Mouse (Mus musculus) neutrophil, adult 5-6 weeks (primary cell): ENCODE data around the gene Pgm1. TPM values are rescaled to one million over a fixed set of nuclear protein-coding genes. Genes with fewer than 3 reads are reported as not detected.

Source experiments
- ATAC-seq: fragments of 151-379, 151-347 bp; 2 replicates; pipeline ENCODE4 v1.8.0; 2017; ENCODE audit warnings: mild to moderate bottlenecking, moderate TSS enrichment; ENCODE audit not compliant: insufficient number of reproducible peaks, poor library complexity, low FRiP score, severe bottlenecking; ENCODE audit errors: extremely low read depth
- total RNA-seq: library from RNA; stranded (forward); fragments of 200-1000 nt; gene quantifications from 2 replicates; pipeline ENCODE4 v1.2.3, GENCODE M21; 2017

Pgm1 gene
- total RNA-seq, 1 experiment from 2014 or later, result 14.2 TPM

GRCm38 (mm10) chr4:100001806-100002205 lies 72.6 kb downstream of the Pgm1 start:
- no peak for ATAC-seq

GRCm38 (mm10) chr4:100007721-100008120 lies 78.5 kb downstream of the Pgm1 start:
- no peak for ATAC-seq

- ATAC-seq, result no peak
Measured at GRCm38 (mm10) chr4:100008371-100009090, 79.3 kb downstream of the Pgm1 start.

- no peak for ATAC-seq
Measured at GRCm38 (mm10) chr4:100009211-100009678, 80.0 kb downstream of the Pgm1 start.

GRCm38 (mm10) chr4:100010916-100011315 lies 81.7 kb downstream of the Pgm1 start:
- ATAC-seq, result no peak

GRCm38 (mm10) chr4:100011563-100011962 lies 82.3 kb downstream of the Pgm1 start:
- no peak for ATAC-seq

- no peak for ATAC-seq
Measured at GRCm38 (mm10) chr4:100012361-100013035, 83.3 kb downstream of the Pgm1 start.

- ATAC-seq, result no peak
Measured at GRCm38 (mm10) chr4:100027773-100028172, 98.6 kb downstream of the Pgm1 start.

- ATAC-seq, result no peak
Measured at GRCm38 (mm10) chr4:100028641-100029040, 99.4 kb downstream of the Pgm1 start.

GRCm38 (mm10) chr4:100031270-100031669 lies 102.1 kb downstream of the Pgm1 start:
- no peak for ATAC-seq

- ATAC-seq, result no peak
Measured at GRCm38 (mm10) chr4:100032608-100033007, 103.4 kb downstream of the Pgm1 start.

- ATAC-seq, result no peak
Measured at GRCm38 (mm10) chr4:100033944-100034343, 104.7 kb downstream of the Pgm1 start.

GRCm38 (mm10) chr4:100034971-100035370 lies 105.8 kb downstream of the Pgm1 start:
- no peak for ATAC-seq

GRCm38 (mm10) chr4:100035919-100036554 lies 106.8 kb downstream of the Pgm1 start:
- ATAC-seq, result no peak

Other genes starting within 250 kb of the Pgm1 start
- 4.1 and 6.6 TPM in 2 replicates for gene Alg6, start 213.8 kb upstream of the Pgm1 start, total RNA-seq
- 1.8 and 9.3 TPM in 2 replicates for gene Efcab7, start 100.2 kb upstream of the Pgm1 start, total RNA-seq
- gene Itgb3bp, start 399 bp downstream of the Pgm1 start, total RNA-seq, result 5.5 and 6.4 TPM in 2 replicates
- gene Ror1, start 166.4 kb downstream of the Pgm1 start, total RNA-seq, result not detected in 2 replicates